Mouse (Mus musculus) megakaryocyte, adult 5-6 weeks (primary cell): Measurements from ENCODE around the gene Gm8994. TPM values are rescaled to one million over a fixed set of nuclear protein-coding genes. Genes with fewer than 3 reads are reported as not detected.

ENCODE experiments used
- ATAC-seq: 2 replicates; pipeline ENCODE4 v1.8.0; 2016; ENCODE audit warnings: mild to moderate bottlenecking, inconsistent platforms; ENCODE audit not compliant: poor library complexity, severe bottlenecking
- total RNA-seq, 2 experiments: library from RNA; stranded (forward) in 1 of 2; stranded (reverse) in 1 of 2; fragments of 153-499, 151-499 nt in 1 of 2; fragments of 221-1000, 200-1000 nt in 1 of 2; gene quantifications; 2 replicates each; pipeline versions ENCODE4 v1.2.3 to v1.2.4; 2015 to 2017

The Gm8994 gene
- total RNA-seq, 2 experiments from 2014 or later, result not detected

DNA sequence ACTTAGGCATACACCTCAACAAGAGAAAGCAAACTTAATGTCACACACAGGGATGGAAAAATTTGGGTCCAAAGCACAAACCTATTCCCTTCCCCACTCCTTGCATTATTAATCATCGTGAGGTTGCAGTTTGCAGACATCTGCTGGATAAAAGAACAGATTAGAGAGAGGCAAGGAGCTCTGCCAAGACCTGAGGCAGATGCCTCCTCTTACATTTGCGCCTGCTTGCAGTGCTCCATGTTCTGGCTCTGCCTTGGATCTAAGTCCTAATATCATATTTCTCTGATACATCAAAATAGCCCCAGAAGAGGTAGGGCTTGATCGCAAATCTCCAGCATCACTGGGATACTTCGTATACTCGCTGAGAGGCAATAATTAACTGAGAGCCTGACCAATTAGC lies 31.1 kb downstream of the Gm8994 start:
- ATAC-seq, result no peak

DNA sequence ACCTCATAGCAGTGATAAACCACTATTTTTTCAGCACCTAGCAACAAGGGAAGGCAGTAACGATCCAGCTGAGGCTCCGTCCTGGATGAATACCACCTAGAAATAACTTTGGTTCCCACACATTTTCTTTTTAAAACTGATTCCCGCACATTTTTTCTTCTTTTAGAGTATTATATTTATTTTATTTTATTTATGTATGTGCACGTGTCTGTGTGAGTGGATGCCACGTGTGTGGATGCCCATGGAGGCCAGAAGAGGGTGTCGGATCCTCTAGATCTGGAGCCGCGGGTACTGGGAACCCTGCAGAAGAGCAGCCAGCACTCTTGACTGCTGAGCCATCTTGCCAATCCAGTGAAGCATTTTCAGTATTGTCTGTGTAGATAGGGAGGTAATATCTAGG lies 36.0 kb downstream of the Gm8994 start:
- no peak for ATAC-seq

DNA sequence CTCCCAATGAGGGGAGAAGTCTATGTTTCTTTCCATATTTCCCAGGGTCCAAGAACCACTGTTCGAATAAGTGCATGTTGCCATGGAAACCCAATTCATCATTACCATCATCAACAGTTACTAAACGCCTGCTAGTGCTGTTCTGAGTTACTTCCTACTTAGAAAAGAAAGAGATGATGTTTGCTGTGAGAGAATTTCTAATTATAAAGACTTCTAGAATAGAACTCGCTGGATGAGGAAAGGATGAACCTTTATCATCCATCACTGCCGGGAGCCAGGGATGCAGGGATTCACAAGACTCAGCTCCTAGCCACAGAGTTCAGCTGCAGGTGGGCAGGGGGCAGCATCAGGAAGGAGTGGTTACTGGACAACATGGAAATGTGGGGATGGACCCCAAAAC lies 36.7 kb downstream of the Gm8994 start:
- ATAC-seq, result no peak

DNA sequence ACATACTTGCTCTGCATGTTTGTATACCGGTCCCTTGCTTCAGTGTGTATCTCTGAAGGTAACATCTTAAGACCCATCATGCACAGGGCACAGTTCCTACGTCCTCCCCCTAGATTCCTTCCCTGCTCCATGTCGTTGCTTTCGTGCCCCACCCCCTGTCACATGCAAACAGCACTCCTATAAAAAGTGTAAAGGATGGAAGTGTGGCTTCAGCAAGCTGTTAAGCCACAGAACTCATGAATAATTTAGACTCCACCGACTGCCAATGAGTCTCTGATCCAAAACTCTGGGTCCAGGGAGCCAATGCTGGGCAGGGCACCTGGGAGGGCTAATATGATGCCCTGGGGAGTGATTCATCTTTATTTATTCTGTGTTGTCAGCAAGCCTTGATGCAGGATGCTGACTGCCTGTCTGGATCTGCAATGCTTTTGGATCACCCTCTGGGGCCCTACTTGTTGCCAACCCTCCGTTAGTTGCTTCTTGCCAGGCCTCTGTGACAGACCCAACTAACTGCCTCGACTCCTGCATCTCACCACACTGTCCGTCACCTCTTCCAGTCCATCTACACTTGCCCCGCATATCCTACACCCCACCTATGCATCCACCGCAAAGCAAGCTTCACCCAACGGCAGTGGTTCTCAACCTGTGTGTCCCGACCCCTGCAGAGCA lies 37.2 kb downstream of the Gm8994 start:
- no peak for ATAC-seq

DNA sequence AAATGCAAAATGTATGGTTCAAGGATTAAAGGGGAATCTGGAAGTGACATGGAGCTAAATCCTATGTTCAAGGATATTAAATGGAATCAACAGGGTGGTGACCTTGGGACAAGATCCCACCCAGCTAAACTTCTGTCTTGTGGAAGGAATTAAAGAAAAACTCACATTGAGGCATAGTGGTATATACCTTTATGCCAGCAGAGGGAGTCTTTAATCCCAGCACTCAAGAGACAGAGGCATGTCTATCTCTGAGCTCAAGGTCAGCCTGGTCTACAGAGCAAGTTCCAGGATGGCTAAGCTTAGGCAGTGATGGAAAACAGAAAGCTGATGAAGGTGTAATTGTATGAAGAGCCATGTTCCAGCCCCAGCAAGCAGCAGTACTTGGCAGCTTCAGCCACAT lies 48.8 kb downstream of the Gm8994 start:
- no peak for ATAC-seq

Other genes starting within 250 kb of the Gm8994 start
- gene Grin2b, start 154.0 kb upstream of the Gm8994 start, total RNA-seq (2015), result not detected in 2 replicates
- gene Grin2b, start 154.0 kb upstream of the Gm8994 start, total RNA-seq (2017), result not detected in 2 replicates
- not detected in 2 replicates for gene E330021D16Rik, start 88.0 kb downstream of the Gm8994 start, total RNA-seq (2015)
- not detected in 2 replicates for gene E330021D16Rik, start 88.0 kb downstream of the Gm8994 start, total RNA-seq (2017)
- gene Atf7ip, start 178.6 kb downstream of the Gm8994 start, total RNA-seq (2015), result 101 and 129 TPM in 2 replicates
- gene Atf7ip, start 178.6 kb downstream of the Gm8994 start, total RNA-seq (2017), result 80.1 and 84.8 TPM in 2 replicates